Mouse (Mus musculus) E14TG2a.4 (cell line): ENCODE measurements around the gene Prokr1.

Source experiments
- CTCF ChIP-seq: conservative IDR thresholded peaks from 2 replicates; pipeline ENCODE4 v1.5.1; 2014; ENCODE audit warnings: low read length
- POU5F1 ChIP-seq: IDR thresholded peaks from 2 replicates; pipeline ENCODE4 v1.6.1; 2014; ENCODE audit warnings: low read length, borderline replicate concordance

- TF ChIP-seq CTCF = no peak
- TF ChIP-seq POU5F1 = no peak
These were observed 8.1 kb downstream of the Prokr1 start for GRCm38 (mm10) chr6:87582456-87582855.
